Mouse (Mus musculus) bone marrow, adult 2 months (tissue): ENCODE data around the gene Cops8. TPM values are rescaled to one million over a fixed set of nuclear protein-coding genes. Genes with fewer than 3 reads are reported as not detected.
A peak's percentile ranks its signal among the peaks of the same experiment; 100 is the strongest.

Experiments used
- H3K27ac ChIP-seq: fragments of 200-500 bp; 2 replicates; pipeline ENCODE4 v1.5.1; 2012; ENCODE audit warnings: low read depth, mild to moderate bottlenecking, control low read depth, inconsistent platforms, low read length; ENCODE audit not compliant: control insufficient read depth, poor library complexity, insufficient read depth
- H3K4me1 ChIP-seq: fragments of 200-500 bp; 2 replicates; pipeline ENCODE4 v1.6.1; 2011; ENCODE audit warnings: low read length; ENCODE audit not compliant: control insufficient read depth, insufficient read depth
- H3K4me3 ChIP-seq: fragments of 200-500 bp; replicated peaks from 2 replicates; pipeline ENCODE3; 2011; ENCODE audit warnings: mild to moderate bottlenecking, low read depth, low read length, control low read depth; ENCODE audit not compliant: control insufficient read depth
- CTCF ChIP-seq: fragments of 200-500 bp; IDR thresholded peaks from 2 replicates; pipeline ENCODE4 v1.5.1; 2011; ENCODE audit warnings: low read length, control low read depth; ENCODE audit not compliant: control insufficient read depth, insufficient read depth
- POLR2A ChIP-seq: fragments of 200-500 bp; IDR thresholded peaks from 2 replicates; pipeline ENCODE4 v1.6.1; 2011; ENCODE audit warnings: low read depth, mild to moderate bottlenecking, control low read depth, low read length, borderline replicate concordance; ENCODE audit not compliant: control insufficient read depth
- WGBS: fragments of 180-500 bp; shearing (Covaris S2); methylation state at CpG from one replicate; pipeline ENCODE4 v1.1.7; 2018; 5-methylcytosine and 5-hydroxymethylcytosine counted together
- polyA plus RNA-seq: library from polyadenylated mRNA; stranded (reverse); fragments of >200 nt; gene quantifications from 2 replicates; pipeline ENCODE4 v1.2.4, GENCODE M21; 2011; ENCODE audit warnings: low replicate concordance; ENCODE audit not compliant: missing spikeins, insufficient read depth, insufficient read length

Cops8 gene
- polyA plus RNA-seq, 1 experiment, result 41.7 TPM

GRCm38 (mm10) chr1:90633415-90634030 lies 30.7 kb downstream of the Cops8 start:
- TF ChIP-seq CTCF (no peak), POLR2A (no peak)
- WGBS, result 46% methylated on average over 6 of the region's 6 CpGs
- no peaks in the 10 kb centered on the region for H3K4me1 ChIP-seq
- H3K4me3 ChIP-seq, result no peak overlapping the region
- no peak overlapping the region for H3K27ac ChIP-seq

- Histone ChIP-seq H3K27ac (no peak overlapping the region), H3K4me1 (no peaks in the 10 kb centered on the region), H3K4me3 (no peak overlapping the region)
- WGBS, result 58% methylated on average over 3 of the region's 3 CpGs
- no peak for TF ChIP-seq POLR2A
- no peak for TF ChIP-seq CTCF
Measured at GRCm38 (mm10) chr1:90634205-90634745, 31.5 kb downstream of the Cops8 start.

- Histone ChIP-seq H3K4me3 (no peak overlapping the region), H3K4me1 (no peaks in the 10 kb centered on the region), H3K27ac (no peak overlapping the region)
- no peak for TF ChIP-seq CTCF
- TF ChIP-seq POLR2A, result no peak
- 75% methylated on average over 7 of the region's 7 CpGs for WGBS
Measured at GRCm38 (mm10) chr1:90638335-90638734, 35.6 kb downstream of the Cops8 start.

- H3K4me1 ChIP-seq, result no peaks in the 10 kb centered on the region
- WGBS, result 12% methylated on average over 4 of the region's 4 CpGs
- H3K4me3 ChIP-seq, result no peak overlapping the region
- TF ChIP-seq CTCF, result peak; percentile 63
- TF ChIP-seq POLR2A, result no peak
- H3K27ac ChIP-seq, result no peak overlapping the region
Measured at GRCm38 (mm10) chr1:90650781-90651437, 48.1 kb downstream of the Cops8 start.

- TF ChIP-seq CTCF (no peak), POLR2A (no peak)
- no peaks in the 10 kb centered on the region for H3K4me1 ChIP-seq
- H3K4me3 ChIP-seq, result no peak overlapping the region
- H3K27ac ChIP-seq, result no peak overlapping the region
Measured at GRCm38 (mm10) chr1:90651781-90652180, 49.0 kb downstream of the Cops8 start.

GRCm38 (mm10) chr1:90652553-90652952 lies 49.8 kb downstream of the Cops8 start:
- no peak for TF ChIP-seq CTCF
- Histone ChIP-seq H3K4me3 (no peak overlapping the region), H3K4me1 (no peaks in the 10 kb centered on the region), H3K27ac (no peak overlapping the region)
- WGBS, result 64% methylated on average over 4 of the region's 4 CpGs

GRCm38 (mm10) chr1:90656492-90657245 lies 53.9 kb downstream of the Cops8 start:
- no peaks in the 10 kb centered on the region for H3K4me1 ChIP-seq
- no peak overlapping the region for H3K4me3 ChIP-seq
- TF ChIP-seq CTCF (no peak), POLR2A (no peak)
- no peak overlapping the region for H3K27ac ChIP-seq
- WGBS, result 73% methylated on average over 16 of the region's 16 CpGs

- H3K4me3 ChIP-seq, result no peak overlapping the region
- H3K4me1 ChIP-seq, result no peaks in the 10 kb centered on the region
- no peak overlapping the region for H3K27ac ChIP-seq
- WGBS, result 60% methylated on average over 10 of the region's 10 CpGs
- TF ChIP-seq POLR2A (no peak), CTCF (no peak)
Measured at GRCm38 (mm10) chr1:90657292-90658050, 54.7 kb downstream of the Cops8 start.
